Mouse (Mus musculus) erythroblast, embryonic 14.5 days (primary cell): ENCODE measurements around the gene Flt3.

Experiments used
- GATA1 ChIP-seq: IDR thresholded peaks from 2 replicates; pipeline ENCODE4 v1.6.1; 2012; ENCODE audit warnings: low read length, inconsistent platforms, mixed read lengths
- TAL1 ChIP-seq: IDR thresholded peaks from 3 replicates; pipeline ENCODE4 v1.6.1; 2012; ENCODE audit warnings: low read length, inconsistent platforms, mixed read lengths

- TF ChIP-seq GATA1 (no peak), TAL1 (no peak)
Measured at GRCm38 (mm10) chr5:147299255-147300000, 100.9 kb downstream of the Flt3 start.
